27 mouse cellular contexts compared by ENCODE assay signal in the genomic region with DNA sequence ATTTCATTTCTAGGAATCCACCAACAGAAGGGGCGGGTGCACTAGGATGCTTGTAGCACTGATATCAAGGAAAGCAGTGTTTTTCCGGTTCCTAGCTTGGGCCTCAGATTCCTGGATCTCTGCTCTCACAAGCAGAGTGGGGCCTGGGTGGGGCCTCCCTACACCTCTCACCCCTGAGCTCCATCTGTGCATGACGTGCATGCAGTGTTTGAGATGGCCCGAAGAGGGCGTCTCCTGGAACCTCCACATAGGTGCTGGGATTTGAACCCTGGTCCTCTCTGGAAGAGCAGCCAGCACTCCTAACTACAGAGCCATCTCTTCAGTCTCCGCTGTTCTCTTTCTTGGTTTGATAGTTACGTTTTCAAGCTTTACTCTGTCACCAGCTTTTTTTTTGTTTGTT. TPM values are rescaled to one million over a fixed set of nuclear protein-coding genes. Genes with fewer than 3 reads are reported as not detected.
DNase-seq lines count a peak whose midpoint lies in the region; ATAC-seq and TF ChIP-seq lines count a peak whose summit lies in the region.
"Had no signal": no experiment of that assay in that cellular context is flagged by ENCODE, and none has a peak within 500 bp of the region (broad histone marks: within the 10 kb centered on the region; RNA-seq: fewer than 3 reads in every experiment).

No protein-coding gene starts in this region.

- H3K4me3 ChIP-seq in layer of hippocampus, adult 2 months: no peak overlapping the region
- no peak overlapping the region for H3K4me3 ChIP-seq in hindbrain, postnatal 0 days (ENCODE audit: low read length)
- H3K4me3 ChIP-seq: embryonic facial prominence, embryonic 13.5 days; erythroblast, embryonic 14.5 days; forebrain, embryonic 13.5 days; gastrocnemius, adult 2 months; intestine, embryonic 15.5 days; kidney, embryonic 15.5 days; limb, embryonic 10.5 days; myocyte; neural tube, embryonic 13.5 days had no signal

- no peaks in the 10 kb centered on the region for H3K9me3 ChIP-seq in hindbrain, postnatal 0 days (ENCODE audit: low read length)
- H3K9me3 ChIP-seq: embryonic facial prominence, embryonic 13.5 days; forebrain, embryonic 13.5 days; intestine, embryonic 15.5 days; kidney, embryonic 15.5 days; limb, embryonic 10.5 days; neural tube, embryonic 13.5 days had no signal

- WGBS in hindbrain, postnatal 0 days: 90% methylated on average over 7 of the region's 7 CpGs

- ATAC-seq in hindbrain, postnatal 0 days: no peak
- ATAC-seq: forebrain, embryonic 13.5 days; intestine, embryonic 15.5 days; liver, postnatal 0 days; midbrain, embryonic 16.5 days had no signal

- H3K4me1 ChIP-seq in hindbrain, postnatal 0 days (ENCODE audit: insufficient read depth, low read length): no peaks in the 10 kb centered on the region
- H3K4me1 ChIP-seq: forebrain, embryonic 13.5 days; intestine, embryonic 15.5 days had no signal

- no peaks in the 10 kb centered on the region for H3K36me3 ChIP-seq in hindbrain, postnatal 0 days (ENCODE audit: insufficient read depth, low read length)
- H3K36me3 ChIP-seq: embryonic facial prominence, embryonic 13.5 days; intestine, embryonic 15.5 days; kidney, embryonic 15.5 days; limb, embryonic 10.5 days; neural tube, embryonic 13.5 days had no signal

- H3K27me3 ChIP-seq in hindbrain, postnatal 0 days (ENCODE audit: insufficient read depth, low read length): no peaks in the 10 kb centered on the region
- H3K27me3 ChIP-seq: embryonic facial prominence, embryonic 13.5 days; forebrain, embryonic 13.5 days; intestine, embryonic 15.5 days; neural tube, embryonic 13.5 days had no signal

- H3K9ac ChIP-seq in hindbrain, postnatal 0 days (replicated peaks; ENCODE audit: low read length): no peak overlapping the region
- H3K9ac ChIP-seq: embryonic facial prominence, embryonic 13.5 days; forebrain, embryonic 13.5 days; hindbrain, embryonic 14.5 days; intestine, embryonic 15.5 days; kidney, embryonic 15.5 days; liver, postnatal 0 days; neural tube, embryonic 13.5 days had no signal

- DNase-seq in layer of hippocampus, adult 2 months (ENCODE audit: low spot score in 2 of 2): no peak
- DNase-seq in layer of hippocampus, postnatal 14 days (ENCODE audit: low spot score in 2 of 2): no peak
- DNase-seq in WW6 (ENCODE audit: low read depth, low spot score): peak; percentile 14
- DNase-seq in thymus, postnatal 0 days (ENCODE audit: low spot score): peak; percentile 64
- no peak for DNase-seq in cerebellum, postnatal 4 days (ENCODE audit: low spot score in 2 of 2)
- no peak for DNase-seq in hindbrain, postnatal 0 days (ENCODE audit: low spot score)
- DNase-seq in kidney, adult 18-20 months: no peak
- no peak for DNase-seq in frontal cortex, postnatal 36 days (ENCODE audit: low spot score in 2 of 2)
- DNase-seq: adrenal gland, adult 8-10 months; cerebellum, adult 18-20 months; cerebellum, postnatal 25 days; embryo, embryonic 11 days; gastrocnemius, adult 2 months; heart, postnatal 36 days; liver; liver, postnatal 0 days had no signal

- peak; percentile 17; the same call in 1 of the 2 replicates for TF ChIP-seq CTCF in layer of hippocampus, adult 2 months (conservative IDR thresholded peaks at IDR 0.05)
- TF ChIP-seq CTCF in hindbrain, postnatal 0 days (IDR thresholded peaks at IDR 0.05; ENCODE audit: low read depth): no peak

- no peak overlapping the region for H3K27ac ChIP-seq in layer of hippocampus, adult 2 months
- no peak overlapping the region for H3K27ac ChIP-seq in hindbrain, postnatal 0 days
- H3K27ac ChIP-seq: embryonic facial prominence, embryonic 13.5 days; forebrain, embryonic 13.5 days; hindbrain, embryonic 14.5 days; intestine, embryonic 15.5 days; kidney, embryonic 15.5 days; limb, embryonic 10.5 days; macrophage; neural tube, embryonic 13.5 days had no signal

- no peak overlapping the region for H3K4me2 ChIP-seq in hindbrain, postnatal 0 days (ENCODE audit: low read depth, low read length)
- H3K4me2 ChIP-seq: embryonic facial prominence, embryonic 13.5 days; forebrain, embryonic 13.5 days; hindbrain, embryonic 14.5 days; intestine, embryonic 15.5 days; kidney, embryonic 15.5 days; neural tube, embryonic 13.5 days had no signal

RNA-seq across cellular contexts. Expression of gene Colq, which starts 36.1 kb away (rescaled TPM):
- under 1 TPM in 1 of 2 experiments, not detected in 1; 0.41 TPM for total RNA-seq in layer of hippocampus, adult 2 months (2021)
- total RNA-seq in layer of hippocampus, postnatal 14 days (2021): under 1 TPM; 0.32 to 0.43 TPM
- polyA plus RNA-seq in thymus, postnatal 0 days (2015; fragmentation: Nextera tagmentation; extraction: Ambion mirVana): 91.4 and 93.9 TPM in 2 replicates
- total RNA-seq in hindbrain, postnatal 0 days (2014; rRNA removed): 0.47 and 0.63 TPM in 2 replicates
- 0.79 and 0.80 TPM in 2 replicates for polyA plus RNA-seq in hindbrain, postnatal 0 days (2015; fragmentation: Nextera tagmentation; extraction: Ambion mirVana)
- polyA plus RNA-seq: erythroblast, embryonic 14.5 days; forebrain, embryonic 13.5 days; macrophage; midbrain, embryonic 16.5 days had no signal

Comparison
In these comparisons a context has a peak if more than half of its experiments do, and no peak if none do; other contexts are left out.
1. DNase-seq: peak in WW6 (single experiment) and thymus, postnatal 0 days (single experiment); none in layer of hippocampus, adult 2 months (0 of 2), layer of hippocampus, postnatal 14 days (0 of 2), cerebellum, postnatal 4 days (0 of 2), hindbrain, postnatal 0 days (single experiment), kidney, adult 18-20 months (single experiment) and frontal cortex, postnatal 36 days (0 of 2).